Mouse (Mus musculus) adrenal gland, postnatal 25 days (tissue): ENCODE results near the gene Syce2. TPM values are rescaled to one million over a fixed set of nuclear protein-coding genes. Genes with fewer than 3 reads are reported as not detected.
A peak's percentile ranks its signal among the peaks of the same experiment; 100 is the strongest.
"Not testable (repeated sequence)": the region's sequence is repeated elsewhere in the genome, so short reads cannot be mapped to it uniquely, and the experiment has no call there.

Experiments used
- DNase-seq: peaks from one replicate; pipeline ENCODE4 v3.0.0; 2021; ENCODE audit warnings: mixed read lengths
- total RNA-seq: library from RNA; stranded (reverse); gene quantifications from 2 replicates; pipeline ENCODE4 v1.2.3, GENCODE M21; 2021

Syce2 gene
- total RNA-seq, 1 experiment from 2014 or later, result 10.6 TPM

DNA sequence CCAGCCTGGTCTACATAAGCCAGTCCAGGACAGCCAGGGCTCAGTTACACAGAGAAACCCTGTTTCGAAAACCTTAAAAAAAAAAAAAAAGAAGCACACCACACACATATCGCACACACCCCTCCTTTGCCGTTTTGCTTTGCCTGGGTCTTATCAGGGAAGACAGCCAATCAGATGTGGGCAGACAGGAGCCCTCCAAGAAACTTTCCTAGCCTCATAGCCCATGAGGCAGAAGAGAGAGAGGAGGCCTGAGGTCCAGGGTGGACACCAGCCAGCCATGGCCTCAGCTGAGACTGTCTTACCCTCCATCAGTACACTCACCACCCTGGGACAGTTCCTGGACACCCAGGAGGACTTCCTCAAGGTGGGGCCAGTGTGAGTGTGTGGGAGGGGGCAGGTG, 29.8 kb downstream of the Syce2 start, which contains the start of gene Klf1:
Gene Klf1, plus strand, starts transcription at position 177 of the 400 bp plus-strand sequence.
- no peak for DNase-seq

- no peak for DNase-seq
Observed at GRCm38 (mm10) chr8:84902367-84902919, 30.5 kb downstream of the Syce2 start.

- peak; percentile 92 for DNase-seq
Observed at GRCm38 (mm10) chr8:84902920-84903661, 31.2 kb downstream of the Syce2 start.

- no peak for DNase-seq
Observed at GRCm38 (mm10) chr8:84904351-84904750, 32.4 kb downstream of the Syce2 start.

DNA sequence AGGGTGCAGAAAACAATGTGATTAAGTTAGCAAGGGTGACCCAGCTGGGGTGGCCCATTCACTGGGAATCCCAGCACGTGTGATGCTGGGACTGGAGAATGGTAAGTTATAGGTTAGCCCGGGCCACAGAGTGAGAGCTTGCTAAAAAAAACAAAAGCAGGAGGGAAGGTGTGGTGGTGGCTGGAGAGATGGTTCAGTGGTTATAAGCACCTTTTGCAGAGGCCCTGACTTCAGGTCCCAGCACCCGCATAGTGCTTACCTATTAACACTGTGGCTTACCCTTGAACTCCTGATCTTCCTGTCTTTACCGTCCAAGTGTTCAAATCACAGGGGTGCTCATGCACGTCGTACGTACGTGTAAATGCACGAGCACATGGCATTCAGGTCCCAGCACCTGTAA, 35.1 kb downstream of the Syce2 start:
- DNase-seq, result no peak

- DNase-seq, result no peak
Observed at GRCm38 (mm10) chr8:84907493-84907892, 35.6 kb downstream of the Syce2 start.

- DNase-seq, result not testable (repeated sequence)
Observed at GRCm38 (mm10) chr8:84907979-84908378, 36.1 kb downstream of the Syce2 start.

- DNase-seq, result peak; percentile 94
Observed at GRCm38 (mm10) chr8:84908421-84909161, 36.7 kb downstream of the Syce2 start, which contains the start of gene Dnase2a. Gene Dnase2a, plus strand, starts transcription at chr8:84908560.

DNA sequence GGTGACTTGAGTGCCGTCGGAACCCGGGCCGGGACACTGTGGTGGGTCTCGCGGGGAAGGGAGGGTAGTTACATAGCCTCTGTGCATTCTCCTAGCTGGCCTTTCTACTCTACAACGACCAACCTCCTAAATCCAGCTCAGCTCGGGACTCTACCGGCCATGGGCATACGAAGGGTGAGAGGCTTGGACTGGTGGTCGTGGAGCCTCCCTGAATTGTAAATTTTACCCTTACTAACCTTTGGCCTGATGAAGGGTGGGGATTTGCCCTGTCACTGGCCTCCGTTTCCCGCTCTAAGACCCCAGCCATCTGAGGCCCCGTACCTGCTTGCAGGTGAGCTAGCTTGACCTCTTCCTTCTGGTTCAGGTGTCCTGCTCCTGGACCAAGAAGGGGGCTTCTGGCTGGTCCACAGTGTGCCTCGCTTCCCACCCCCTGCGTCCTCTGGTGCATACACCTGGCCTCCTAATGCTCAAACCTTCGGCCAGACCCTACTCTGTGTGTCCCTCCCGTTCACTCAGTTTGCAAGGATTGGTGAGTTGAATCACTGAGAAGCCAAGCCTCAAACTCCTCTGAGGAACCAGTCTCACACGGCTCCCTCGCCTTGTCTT, 37.4 kb downstream of the Syce2 start:
- DNase-seq, result no peak

DNA sequence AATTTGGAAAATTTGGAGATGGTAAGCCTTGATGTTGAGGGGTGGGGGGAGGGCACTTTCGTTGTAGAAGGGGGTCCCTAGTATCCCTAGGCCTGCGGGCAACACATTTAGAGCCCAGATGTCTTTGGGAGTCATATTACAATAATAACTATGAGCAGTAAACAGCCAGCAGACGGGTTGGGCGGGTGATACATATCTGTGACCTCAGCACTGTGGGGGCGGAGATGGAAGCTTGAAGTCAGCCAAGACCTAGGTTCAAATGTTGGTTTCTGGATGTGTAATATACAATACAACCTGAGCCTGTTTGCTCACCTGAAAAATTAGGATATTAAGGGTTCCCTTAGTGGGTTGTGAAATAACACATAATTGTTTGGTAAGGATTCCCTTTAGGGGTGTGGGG, 38.0 kb downstream of the Syce2 start:
- DNase-seq, result no peak

DNA sequence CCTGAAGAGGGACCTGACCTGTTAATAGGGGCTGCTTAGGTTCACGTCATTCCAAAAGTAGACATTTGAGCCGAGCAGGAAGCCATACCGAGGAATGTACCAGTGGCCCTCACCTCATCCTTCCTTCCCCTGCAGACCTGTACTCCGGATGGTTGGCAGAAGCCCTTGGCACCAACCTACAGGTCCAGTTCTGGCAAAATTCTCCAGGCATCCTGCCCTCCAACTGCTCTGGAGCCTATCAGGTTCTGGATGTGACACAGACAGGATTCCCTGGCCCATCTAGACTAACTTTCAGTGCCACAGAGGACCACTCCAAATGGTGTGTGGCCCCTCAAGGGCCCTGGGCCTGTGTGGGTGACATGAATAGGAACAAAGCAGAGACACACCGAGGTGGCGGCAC, 38.6 kb downstream of the Syce2 start:
- DNase-seq, result no peak

DNA sequence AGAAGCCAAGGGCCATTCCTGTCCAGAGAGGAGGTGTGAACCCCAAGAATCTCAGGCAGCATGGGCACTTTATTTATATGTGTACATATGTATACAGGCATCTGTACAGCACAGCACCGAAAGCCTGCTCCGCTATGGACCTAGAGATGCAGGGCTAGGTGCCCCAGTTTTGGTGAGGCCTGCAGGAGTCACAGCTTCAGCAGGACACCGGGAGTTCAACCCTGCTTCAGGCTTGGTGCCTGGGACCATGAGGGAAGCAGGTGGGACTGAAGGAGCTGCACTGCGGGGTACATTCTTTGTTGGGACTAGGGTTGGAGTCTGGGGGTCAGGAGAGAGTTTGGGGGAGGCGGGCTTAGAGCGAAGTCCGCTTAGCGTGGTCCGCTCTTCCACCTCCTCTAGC, 39.9 kb downstream of the Syce2 start:
- no peak for DNase-seq

DNA sequence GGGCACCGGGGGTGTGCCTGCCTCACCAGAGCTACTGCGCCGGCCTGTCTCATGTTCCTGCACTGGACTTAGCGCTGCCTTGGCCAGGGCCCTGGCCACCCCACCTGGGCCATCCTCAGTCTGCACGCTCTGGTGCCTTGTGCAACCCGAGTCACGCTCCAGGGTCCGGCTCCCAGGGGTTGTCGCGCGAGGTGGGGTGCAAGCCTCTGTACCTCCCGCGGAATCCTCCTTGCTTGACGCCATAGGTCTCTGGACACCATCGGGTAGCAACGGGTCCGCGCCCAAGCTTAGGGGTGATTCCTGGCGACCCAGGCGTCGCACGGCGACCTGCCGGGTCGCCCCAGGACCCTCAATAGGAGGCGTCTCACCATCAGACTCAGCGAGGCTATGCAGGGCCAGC, 40.5 kb downstream of the Syce2 start:
- no peak for DNase-seq

DNA sequence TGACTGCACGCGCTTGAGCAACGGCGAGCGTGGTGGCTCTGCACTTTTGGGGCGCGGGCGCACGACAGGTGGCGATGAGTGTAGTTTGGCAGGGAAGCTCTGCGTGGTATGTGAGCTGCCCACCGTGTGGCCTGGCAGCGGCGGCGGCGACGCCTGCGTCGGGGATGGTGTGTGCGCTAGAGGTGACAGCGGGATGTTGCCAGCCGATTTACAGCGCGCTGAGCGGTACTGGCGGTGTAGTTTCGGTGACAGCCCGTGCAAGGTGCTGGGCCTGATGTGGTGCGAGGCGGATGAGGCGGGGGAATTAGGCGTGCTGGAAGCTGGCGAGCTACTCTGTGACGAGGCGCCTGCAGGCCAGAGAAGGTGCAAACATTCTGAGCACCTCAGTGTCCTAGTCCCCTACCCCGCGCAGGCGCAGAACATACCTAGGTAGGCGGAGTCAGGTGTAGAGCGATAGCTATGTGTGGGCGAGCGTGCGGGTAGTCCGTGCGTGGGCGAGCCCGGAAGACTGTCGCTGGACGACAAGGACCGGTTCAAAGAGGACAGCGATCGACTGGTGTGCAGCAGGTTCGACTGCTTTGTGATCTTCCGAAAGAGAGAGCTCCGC, 41.1 kb downstream of the Syce2 start:
- peak; percentile 73 for DNase-seq

DNA sequence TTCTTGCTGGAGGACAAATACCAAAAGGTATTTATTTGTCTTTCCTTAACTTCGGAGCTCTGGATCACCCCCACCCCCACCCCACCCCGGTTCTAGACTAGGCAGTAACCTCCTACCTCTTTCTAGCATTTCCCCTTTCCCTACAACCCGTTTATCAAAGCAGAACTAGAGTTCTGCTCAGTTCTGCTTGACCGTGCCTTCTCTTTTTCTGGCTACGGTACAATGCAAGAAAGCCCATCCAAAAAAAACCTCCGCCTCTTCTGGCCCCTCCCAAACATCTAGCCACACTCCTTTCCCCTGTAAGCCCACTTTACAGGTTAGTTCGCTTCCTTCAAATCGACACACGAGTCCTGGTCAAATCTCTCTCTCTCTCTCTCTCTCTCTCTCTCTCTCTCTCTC, 41.6 kb downstream of the Syce2 start:
- DNase-seq, result no peak

GRCm38 (mm10) chr8:84913960-84914359, 42.0 kb downstream of the Syce2 start:
- DNase-seq, result no peak

GRCm38 (mm10) chr8:84915269-84915668, 43.4 kb downstream of the Syce2 start:
- no peak for DNase-seq

GRCm38 (mm10) chr8:84917781-84918180, 45.9 kb downstream of the Syce2 start:
- DNase-seq, result no peak

- no peak for DNase-seq
Observed at GRCm38 (mm10) chr8:84918646-84919045, 46.7 kb downstream of the Syce2 start.

DNA sequence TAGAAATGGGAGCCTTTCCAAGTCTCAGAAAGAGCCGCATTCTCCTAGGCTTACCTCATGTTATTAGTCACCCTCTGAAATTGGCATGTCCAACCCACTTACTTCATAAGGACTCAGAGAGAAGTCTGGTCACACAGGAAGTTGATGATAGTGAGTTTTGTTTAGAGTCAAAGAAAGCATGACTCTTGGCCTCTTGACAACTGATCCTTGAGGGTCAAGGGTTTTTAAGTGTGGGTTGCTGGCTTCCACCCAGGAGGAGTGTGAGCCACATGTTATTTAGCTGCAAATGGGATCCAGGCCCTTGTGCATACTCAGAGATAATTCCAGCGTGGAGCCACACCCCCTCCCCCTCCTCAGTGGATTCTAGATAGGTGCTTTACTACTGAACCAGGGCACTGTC, 49.7 kb downstream of the Syce2 start:
- DNase-seq, result no peak

DNA sequence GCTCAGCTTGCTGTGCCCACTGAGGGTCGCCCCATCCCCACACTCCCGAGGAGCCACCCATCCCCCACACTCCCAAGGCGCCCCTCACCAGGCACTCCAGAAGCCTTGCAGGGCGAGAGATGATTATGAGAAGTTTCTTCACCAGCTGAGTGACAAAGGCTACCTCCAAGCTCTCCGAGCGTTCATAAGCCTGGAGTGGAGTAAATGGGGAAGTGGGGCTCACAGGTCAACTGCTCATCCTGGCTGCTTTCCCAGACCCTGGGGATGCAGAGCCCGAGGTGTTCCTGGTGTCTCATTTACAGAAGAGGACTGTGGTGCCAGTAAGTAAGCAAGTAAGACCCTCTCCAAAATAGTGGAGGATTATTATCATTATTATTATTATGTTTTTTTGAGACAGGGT, 53.6 kb downstream of the Syce2 start:
- no peak for DNase-seq

- DNase-seq, result no peak
Observed at GRCm38 (mm10) chr8:84927513-84927912, 55.6 kb downstream of the Syce2 start.
